Mouse (Mus musculus): ENCODE data around the gene Ccdc60. TPM values are rescaled to one million over a fixed set of nuclear protein-coding genes. Genes with fewer than 3 reads are reported as not detected.
A peak's percentile ranks its signal among the peaks of the same experiment; 100 is the strongest.

Gene Ccdc60
- polyA plus RNA-seq, 2 experiments: 0.01 TPM; not detected in 1

DNA sequence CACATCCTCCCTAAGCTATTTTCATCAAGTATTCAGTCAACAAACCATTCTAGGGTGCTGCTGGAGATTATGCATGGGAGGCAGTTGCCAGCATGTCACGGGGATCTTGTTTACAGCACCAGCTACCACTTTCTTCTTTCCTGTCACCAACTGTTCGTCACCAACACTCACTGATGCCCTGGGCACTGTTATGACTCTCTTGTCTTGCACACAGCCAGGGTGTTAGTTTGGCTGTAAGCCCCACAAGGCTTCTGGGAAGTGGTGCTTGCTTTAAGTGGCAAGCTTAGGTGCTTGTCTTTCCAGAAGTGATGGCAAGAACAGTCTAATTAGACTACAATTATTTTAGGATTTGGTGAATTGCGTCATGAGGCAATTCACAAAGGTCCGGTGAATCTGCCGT, 86.1 kb downstream of the Ccdc60 start:
- no peaks in the 10 kb centered on the region for H3K4me1 ChIP-seq (replicated peaks; ENCODE audit: control insufficient read depth in 2 of 2, insufficient read depth in 2 of 2, low read length in 1 of 2)
- H3K4me2 ChIP-seq (ENCODE audit: low read depth): no peak overlapping the region
- H3K27ac ChIP-seq: no peak overlapping the region
- WGBS (ENCODE audit: insufficient replicate concordance): 67% methylated on average over 5 of the region's 5 CpGs
- no peaks in the 10 kb centered on the region for H3K27me3 ChIP-seq (ENCODE audit: control insufficient read depth, insufficient read depth, low read length)
- no peak overlapping the region for H3K9ac ChIP-seq (replicated peaks)
- H3K9me3 ChIP-seq (ENCODE audit: control insufficient read depth, low read length): no peaks in the 10 kb centered on the region
- no peak for ATAC-seq (ENCODE audit: insufficient read depth)
- no peaks in the 10 kb centered on the region for H3K36me3 ChIP-seq (replicated peaks; ENCODE audit: control insufficient read depth, insufficient read depth, low read depth)
- no peak for TF ChIP-seq EP300 (IDR thresholded peaks at IDR 0.05; ENCODE audit: low read depth)
- no peak for TF ChIP-seq CTCF (IDR thresholded peaks at IDR 0.05; ENCODE audit: low read depth)
- no peak overlapping the region for H3K4me3 ChIP-seq (ENCODE audit: insufficient read depth in 1 of 2, low read depth in 2 of 2, low read length in 2 of 2)
- no peak for DNase-seq (ENCODE audit: low read depth in 3 of 3, low spot score in 3 of 3)

DNA sequence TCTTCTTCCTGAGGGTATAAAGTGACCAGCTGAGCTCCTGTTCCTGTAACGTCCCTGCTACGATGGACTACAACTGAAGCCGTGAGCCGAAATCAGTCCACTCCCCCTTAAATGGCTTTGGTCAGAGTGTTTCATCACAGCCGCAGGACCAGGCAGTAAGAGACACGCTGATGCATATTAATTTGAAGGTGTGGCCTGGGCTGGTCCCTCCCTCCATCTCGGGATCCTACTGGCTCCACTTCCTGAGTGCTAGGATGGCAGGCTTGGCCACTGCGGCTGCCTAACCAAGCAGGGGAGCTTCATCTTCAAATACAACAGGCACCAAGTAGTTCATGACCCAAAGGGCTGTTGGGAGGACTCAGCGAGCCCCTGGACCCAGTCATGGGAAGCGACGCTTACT, 94.3 kb downstream of the Ccdc60 start:
- Histone ChIP-seq H3K4me2 (ENCODE audit: low read depth) (no peak overlapping the region), H3K4me3 (ENCODE audit: insufficient read depth in 1 of 2, low read depth in 2 of 2, low read length in 2 of 2) (no peak overlapping the region), H3K9ac (replicated peaks) (no peak overlapping the region), H3K27ac (no peak overlapping the region), H3K9me3 (ENCODE audit: control insufficient read depth, low read length) (no peaks in the 10 kb centered on the region), H3K27me3 (ENCODE audit: control insufficient read depth, insufficient read depth, low read length) (no peaks in the 10 kb centered on the region), H3K36me3 (replicated peaks; ENCODE audit: control insufficient read depth, insufficient read depth, low read depth) (no peaks in the 10 kb centered on the region), H3K4me1 (replicated peaks; ENCODE audit: control insufficient read depth in 2 of 2, insufficient read depth in 2 of 2, low read length in 1 of 2) (no peaks in the 10 kb centered on the region)
- DNase-seq (ENCODE audit: low read depth in 3 of 3, low spot score in 3 of 3): no peak
- WGBS (ENCODE audit: insufficient replicate concordance): 42% methylated on average over 11 of the region's 11 CpGs
- no peak for ATAC-seq (ENCODE audit: insufficient read depth)
- TF ChIP-seq EP300 (IDR thresholded peaks at IDR 0.05; ENCODE audit: low read depth) (no peak), CTCF (IDR thresholded peaks at IDR 0.05; ENCODE audit: low read depth) (no peak)

DNA sequence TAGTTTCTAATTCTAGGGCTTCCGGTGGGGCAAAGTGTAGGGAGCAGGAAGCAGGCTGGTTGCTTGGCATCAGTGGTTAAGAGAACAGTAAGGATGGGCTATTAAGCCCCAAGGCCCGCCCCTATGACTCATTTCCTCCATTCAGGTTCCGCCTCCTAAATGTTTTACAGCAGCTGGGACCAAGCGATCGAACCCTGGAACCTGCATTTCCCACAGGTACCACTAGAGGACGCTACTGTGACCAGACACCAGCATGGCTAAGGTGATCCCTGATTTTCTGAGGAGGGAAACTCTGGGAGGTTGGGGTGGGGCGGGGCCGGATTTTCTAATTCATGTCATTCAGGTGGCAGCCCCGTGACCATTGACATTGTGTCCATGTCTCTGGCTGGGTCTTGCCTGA, 96.1 kb downstream of the Ccdc60 start:
- Histone ChIP-seq H3K9ac (replicated peaks) (no peak overlapping the region), H3K4me1 (replicated peaks; ENCODE audit: control insufficient read depth in 2 of 2, insufficient read depth in 2 of 2, low read length in 1 of 2) (no peaks in the 10 kb centered on the region), H3K9me3 (ENCODE audit: control insufficient read depth, low read length) (no peaks in the 10 kb centered on the region), H3K27me3 (ENCODE audit: control insufficient read depth, insufficient read depth, low read length) (no peaks in the 10 kb centered on the region), H3K4me2 (ENCODE audit: low read depth) (no peak overlapping the region), H3K4me3 (ENCODE audit: insufficient read depth in 1 of 2, low read depth in 2 of 2, low read length in 2 of 2) (no peak overlapping the region), H3K36me3 (replicated peaks; ENCODE audit: control insufficient read depth, insufficient read depth, low read depth) (no peaks in the 10 kb centered on the region), H3K27ac (no peak overlapping the region)
- TF ChIP-seq CTCF (IDR thresholded peaks at IDR 0.05; ENCODE audit: low read depth) (peak; percentile 39), EP300 (IDR thresholded peaks at IDR 0.05; ENCODE audit: low read depth) (no peak)
- DNase-seq (ENCODE audit: low read depth in 3 of 3, low spot score in 3 of 3) (no peak), ATAC-seq (ENCODE audit: insufficient read depth) (no peak)
- WGBS (ENCODE audit: insufficient replicate concordance): 54% methylated on average over 9 of the region's 9 CpGs

DNA sequence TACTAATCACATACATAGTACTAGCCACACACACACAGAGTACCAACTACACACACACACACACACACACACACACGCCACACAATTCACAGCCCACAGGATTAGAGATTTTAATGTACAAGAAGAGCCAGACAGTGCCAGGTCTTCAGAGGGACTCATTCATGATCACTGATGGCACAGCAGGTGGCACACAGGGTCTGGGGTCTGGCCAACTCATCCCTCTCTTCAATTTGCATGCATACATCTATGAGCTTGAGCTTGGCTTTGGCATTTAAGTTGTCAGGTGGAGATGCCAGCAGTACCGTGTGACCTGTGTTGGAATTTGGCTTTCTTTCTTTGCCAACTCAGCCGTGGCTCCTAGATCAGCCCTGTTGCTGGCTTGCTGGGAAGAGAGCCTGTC, 97.2 kb downstream of the Ccdc60 start:
- ATAC-seq (ENCODE audit: insufficient read depth): no peak
- H3K9me3 ChIP-seq (ENCODE audit: control insufficient read depth, low read length): no peaks in the 10 kb centered on the region
- H3K4me3 ChIP-seq (ENCODE audit: insufficient read depth in 1 of 2, low read depth in 2 of 2, low read length in 2 of 2): no peak overlapping the region
- H3K4me2 ChIP-seq (ENCODE audit: low read depth): no peak overlapping the region
- H3K27ac ChIP-seq: no peak overlapping the region
- no peak overlapping the region for H3K9ac ChIP-seq (replicated peaks)
- WGBS (ENCODE audit: insufficient replicate concordance): 68% methylated on average over 3 of the region's 3 CpGs
- H3K36me3 ChIP-seq (replicated peaks; ENCODE audit: control insufficient read depth, insufficient read depth, low read depth): no peaks in the 10 kb centered on the region
- H3K27me3 ChIP-seq (ENCODE audit: control insufficient read depth, insufficient read depth, low read length): no peaks in the 10 kb centered on the region
- TF ChIP-seq CTCF (IDR thresholded peaks at IDR 0.05; ENCODE audit: low read depth): no peak
- no peak for TF ChIP-seq EP300 (IDR thresholded peaks at IDR 0.05; ENCODE audit: low read depth)
- no peak for DNase-seq (ENCODE audit: low read depth in 3 of 3, low spot score in 3 of 3)
- no peaks in the 10 kb centered on the region for H3K4me1 ChIP-seq (replicated peaks; ENCODE audit: control insufficient read depth in 2 of 2, insufficient read depth in 2 of 2, low read length in 1 of 2)

DNA sequence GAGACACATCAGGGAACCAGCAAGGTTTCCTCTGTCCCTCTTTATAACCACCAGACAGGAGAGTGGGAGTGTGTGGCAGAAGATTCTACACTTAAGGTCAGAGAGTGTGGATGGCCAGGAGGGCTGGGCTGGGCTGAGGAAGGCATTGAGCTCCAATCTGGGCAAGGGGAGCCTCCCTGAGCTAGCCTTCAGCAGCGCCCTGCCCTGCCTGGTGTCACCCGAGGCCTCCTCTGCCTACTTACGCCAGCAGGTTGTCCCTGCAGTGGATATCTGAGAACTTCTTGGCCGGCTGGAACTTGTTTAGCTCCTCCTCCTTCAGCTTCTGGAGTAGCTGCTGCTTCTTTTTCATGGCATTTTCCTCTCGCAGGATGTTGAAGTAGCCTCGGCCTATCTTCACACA, 99.0 kb downstream of the Ccdc60 start:
- H3K36me3 ChIP-seq (replicated peaks; ENCODE audit: control insufficient read depth, insufficient read depth, low read depth): no peaks in the 10 kb centered on the region
- H3K9ac ChIP-seq (replicated peaks): no peak overlapping the region
- TF ChIP-seq EP300 (IDR thresholded peaks at IDR 0.05; ENCODE audit: low read depth) (no peak), CTCF (IDR thresholded peaks at IDR 0.05; ENCODE audit: low read depth) (no peak)
- no peak overlapping the region for H3K4me3 ChIP-seq (ENCODE audit: insufficient read depth in 1 of 2, low read depth in 2 of 2, low read length in 2 of 2)
- H3K4me1 ChIP-seq (replicated peaks; ENCODE audit: control insufficient read depth in 2 of 2, insufficient read depth in 2 of 2, low read length in 1 of 2): no peaks in the 10 kb centered on the region
- DNase-seq (ENCODE audit: low read depth in 3 of 3, low spot score in 3 of 3) (no peak), ATAC-seq (ENCODE audit: insufficient read depth) (no peak)
- H3K27me3 ChIP-seq (ENCODE audit: control insufficient read depth, insufficient read depth, low read length): no peaks in the 10 kb centered on the region
- no peak overlapping the region for H3K27ac ChIP-seq
- no peak overlapping the region for H3K4me2 ChIP-seq (ENCODE audit: low read depth)
- no peaks in the 10 kb centered on the region for H3K9me3 ChIP-seq (ENCODE audit: control insufficient read depth, low read length)
- WGBS (ENCODE audit: insufficient replicate concordance): 49% methylated on average over 6 of the region's 6 CpGs
